Mouse (Mus musculus) heart, embryonic 14.5 days (tissue): ENCODE measurements around the gene Clip4. TPM values are rescaled to one million over a fixed set of nuclear protein-coding genes. Genes with fewer than 3 reads are reported as not detected.

Experiments
- ATAC-seq: fragments of 200-750 bp; cut with Nextera tagmentation; 2 replicates; pipeline ENCODE4 v1.8.0; 2017; ENCODE audit warnings: low read depth, moderate TSS enrichment; ENCODE audit not compliant: insufficient number of reproducible peaks, insufficient read depth, low FRiP score
- H3K27ac ChIP-seq, 2 experiments: fragments of 200-500 bp in 1 of 2; fragments of 300-500 bp in 1 of 2; sonication (generic) in 1 of 2; replicated peaks in 1 of 2; 2 replicates each; pipeline ENCODE4 v1.5.1; 2012 to 2014; ENCODE audit warnings: low read depth in 2 of 2, low read length in 2 of 2, control low read depth in 1 of 2, mild to moderate bottlenecking in 1 of 2, mixed read lengths in 1 of 2; ENCODE audit not compliant: control insufficient read depth in 1 of 2, insufficient read depth in 1 of 2
- H3K27me3 ChIP-seq: fragments of 300-500 bp; sonication (generic); 2 replicates; pipeline ENCODE4 v1.6.1; 2014; ENCODE audit warnings: mild to moderate bottlenecking, low read length, control low read depth; ENCODE audit not compliant: control insufficient read depth, insufficient read depth
- H3K36me3 ChIP-seq: fragments of 300-500 bp; sonication (generic); 2 replicates; pipeline ENCODE4 v1.6.1; 2014; ENCODE audit warnings: mild to moderate bottlenecking, control low read depth, low read length, mixed read lengths; ENCODE audit not compliant: control insufficient read depth, insufficient read depth
- H3K4me1 ChIP-seq, 2 experiments: fragments of 200-500 bp in 1 of 2; fragments of 300-500 bp in 1 of 2; sonication (generic) in 1 of 2; 2 replicates each; pipeline ENCODE4 v1.6.1; 2012 to 2014; ENCODE audit warnings: low read length in 2 of 2, control low read depth in 1 of 2, mixed read lengths in 1 of 2; ENCODE audit not compliant: control insufficient read depth in 2 of 2, insufficient read depth in 2 of 2
- H3K4me2 ChIP-seq: fragments of 300-500 bp; sonication (generic); 2 replicates; pipeline ENCODE4 v1.6.1; 2014; ENCODE audit warnings: mild to moderate bottlenecking, low read length
- H3K4me3 ChIP-seq, 2 experiments: fragments of 200-500 bp in 1 of 2; fragments of 300-500 bp in 1 of 2; sonication (generic) in 1 of 2; 2 replicates each; pipeline ENCODE4 v1.5.1; 2012 to 2014; ENCODE audit warnings: low read length in 2 of 2, mild to moderate bottlenecking in 2 of 2, control low read depth in 1 of 2, low read depth in 1 of 2, moderate library complexity in 1 of 2; ENCODE audit not compliant: control insufficient read depth in 1 of 2, insufficient read depth in 1 of 2
- H3K9ac ChIP-seq: fragments of 300-500 bp; sonication (generic); 2 replicates; pipeline ENCODE4 v1.6.1; 2014; ENCODE audit warnings: mild to moderate bottlenecking, low read length
- H3K9me3 ChIP-seq: fragments of 300-500 bp; sonication (generic); 2 replicates; pipeline ENCODE4 v1.6.1; 2016; ENCODE audit warnings: low read length, control low read depth; ENCODE audit not compliant: control insufficient read depth
- WGBS: fragments of 180-500 bp; shearing (Covaris S2); extraction: QIAGEN DNeasy Blood & Tissue Kit; methylation state at CpG from one replicate; pipeline ENCODE4 v1.1.7; 2014; 5-methylcytosine and 5-hydroxymethylcytosine counted together
- polyA plus RNA-seq: library from polyadenylated mRNA; unstranded; fragments of >200 nt; fragmentation: Nextera tagmentation; extraction: Ambion mirVana; gene quantifications from 2 replicates; pipeline ENCODE4 v1.2.1, GENCODE M21; 2014

The Clip4 gene
- polyA plus RNA-seq, 1 experiment from 2014 or later, result 45.3 TPM

DNA sequence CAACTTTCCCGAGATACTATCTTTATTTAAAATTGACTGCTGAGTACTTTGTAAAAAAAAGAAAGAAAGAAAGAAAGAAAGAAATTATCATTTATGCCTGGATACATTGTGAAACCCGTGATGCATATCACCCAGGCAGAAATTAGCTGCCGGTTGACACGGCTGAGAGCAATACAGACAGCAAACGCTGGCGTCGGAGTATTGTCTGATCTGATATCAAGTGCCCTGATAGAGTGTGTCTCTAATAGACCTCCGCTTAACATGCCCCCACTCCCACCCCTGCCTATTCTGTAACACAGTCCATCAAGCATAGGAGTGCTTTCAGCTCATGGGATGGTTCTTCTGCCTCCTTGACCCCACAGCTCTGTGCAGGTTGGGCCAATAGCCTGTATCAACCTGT lies 20.7 kb upstream of the Clip4 start:
- ATAC-seq, result no peak
- WGBS, result 80% methylated on average over 8 of the region's 8 CpGs
- Histone ChIP-seq H3K9ac (no peak overlapping the region), H3K36me3 (no peaks in the 10 kb centered on the region), H3K4me2 (no peak overlapping the region), H3K27ac (no peak overlapping the region), H3K4me3 (no peak overlapping the region), H3K27me3 (no peaks in the 10 kb centered on the region), H3K9me3 (no peaks in the 10 kb centered on the region), H3K4me1 (peaks cover 0 to 2% of the 10 kb centered on the region in 2 experiments; a peak in 1 of 4 replicates)

DNA sequence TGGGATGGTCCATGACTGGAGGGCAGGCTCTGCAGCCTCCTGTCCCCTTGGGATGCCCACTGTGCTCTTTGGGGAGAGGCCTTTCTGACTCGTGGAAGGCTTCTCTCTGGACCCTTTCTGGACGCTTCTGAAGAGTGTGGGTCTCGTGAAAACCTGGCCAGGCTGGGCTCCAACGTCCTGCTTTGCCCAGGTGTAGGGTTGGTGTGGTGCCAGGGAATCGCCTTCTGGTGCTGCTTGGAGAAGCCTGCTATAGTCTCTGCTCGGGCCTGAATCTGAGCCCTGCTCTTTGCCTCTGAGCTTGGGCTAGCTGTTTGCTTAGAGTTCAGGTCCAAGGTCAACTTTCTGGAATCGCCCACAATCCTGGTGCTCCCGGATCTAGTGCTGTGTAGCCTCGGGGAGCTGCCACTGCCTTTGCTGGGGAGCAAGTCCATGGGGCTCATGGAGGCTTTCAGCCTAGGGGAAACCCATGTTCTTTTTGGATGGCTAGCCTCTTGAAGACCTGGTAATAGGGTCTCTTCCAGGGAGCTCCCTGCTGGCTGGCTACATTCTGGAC lies 18.6 kb upstream of the Clip4 start:
- no peak overlapping the region for H3K4me2 ChIP-seq
- H3K9me3 ChIP-seq, result no peaks in the 10 kb centered on the region
- peaks cover 0 to 2% of the 10 kb centered on the region in 2 experiments; a peak in 1 of 4 replicates for H3K4me1 ChIP-seq
- H3K27me3 ChIP-seq, result no peaks in the 10 kb centered on the region
- H3K4me3 ChIP-seq, result no peak overlapping the region
- H3K9ac ChIP-seq, result no peak overlapping the region
- ATAC-seq, result no peak
- H3K27ac ChIP-seq, result no peak overlapping the region
- 81% methylated on average over 9 of the region's 9 CpGs for WGBS
- H3K36me3 ChIP-seq, result no peaks in the 10 kb centered on the region

- Histone ChIP-seq H3K9me3 (no peaks in the 10 kb centered on the region), H3K4me3 (no peak within 1 kb of the TSS), H3K36me3 (no peaks in the 10 kb centered on the region), H3K4me1 (no peaks in the 10 kb centered on the region; a peak in 1 of 4 replicates), H3K27ac (no peak within 1 kb of the TSS), H3K27me3 (no peaks in the 10 kb centered on the region), H3K4me2 (no peak within 1 kb of the TSS), H3K9ac (no peak within 1 kb of the TSS)
- no peak for ATAC-seq
- 59% methylated on average over 10 of the region's 10 CpGs for WGBS
These were observed 15.4 kb upstream of the Clip4 start, which contains the start of gene Pcare for GRCm38 (mm10) chr17:71752831-71753230. Pcare (minus strand) TSS chr17:71752894.

GRCm38 (mm10) chr17:71760536-71760935 lies 7.7 kb upstream of the Clip4 start:
- ATAC-seq, result no peak
- H3K27ac ChIP-seq, result no peak overlapping the region
- 65% methylated on average over 7 of the region's 7 CpGs for WGBS
- peaks cover 3% of the 10 kb centered on the region; the same call in 1 of the 2 replicates for H3K9me3 ChIP-seq
- no peaks in the 10 kb centered on the region for H3K36me3 ChIP-seq
- no peaks in the 10 kb centered on the region; a peak in 1 of 4 replicates for H3K4me1 ChIP-seq
- no peak overlapping the region for H3K4me3 ChIP-seq
- no peak overlapping the region for H3K4me2 ChIP-seq
- H3K27me3 ChIP-seq, result no peaks in the 10 kb centered on the region
- no peak overlapping the region for H3K9ac ChIP-seq

GRCm38 (mm10) chr17:71769564-71769963 lies 1.3 kb downstream of the Clip4 start:
- Histone ChIP-seq H3K4me1 (no peaks in the 10 kb centered on the region; a peak in 2 of 4 replicates), H3K36me3 (no peaks in the 10 kb centered on the region), H3K4me3 (no peak overlapping the region), H3K9me3 (peaks cover 2% of the 10 kb centered on the region; the same call in 1 of the 2 replicates), H3K27ac (no peak overlapping the region), H3K27me3 (no peaks in the 10 kb centered on the region), H3K9ac (no peak overlapping the region), H3K4me2 (no peak overlapping the region)
- 63% methylated on average over 6 of the region's 6 CpGs for WGBS
- ATAC-seq, result no peak

DNA sequence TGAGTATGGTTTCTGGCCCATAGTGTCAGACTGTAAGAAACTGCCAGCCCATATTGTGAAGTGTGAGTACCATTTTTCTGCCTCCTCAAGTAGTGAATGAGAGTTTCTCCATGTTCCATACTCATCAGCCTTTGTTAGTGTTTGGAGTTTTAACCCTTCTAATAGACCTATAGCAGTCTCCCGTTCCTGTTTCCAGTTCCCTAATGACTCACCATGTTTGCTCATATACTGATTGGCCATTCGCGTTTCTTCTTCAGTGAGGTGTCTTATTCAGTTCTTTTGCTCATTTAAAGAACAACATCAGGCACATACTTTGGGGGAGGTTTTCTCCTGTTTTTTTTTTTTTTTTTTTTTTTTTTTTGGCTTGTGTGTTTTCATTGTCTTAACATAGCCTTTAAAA lies 2.4 kb downstream of the Clip4 start:
- H3K36me3 ChIP-seq, result no peaks in the 10 kb centered on the region
- H3K4me2 ChIP-seq, result no peak overlapping the region
- H3K27ac ChIP-seq, result no peak overlapping the region
- H3K9ac ChIP-seq, result no peak overlapping the region
- no peaks in the 10 kb centered on the region for H3K27me3 ChIP-seq
- no peaks in the 10 kb centered on the region; a peak in 2 of 4 replicates for H3K4me1 ChIP-seq
- H3K4me3 ChIP-seq, result no peak overlapping the region
- WGBS, result 90% methylated on average over 3 of the region's 3 CpGs
- ATAC-seq, result no peak
- no peaks in the 10 kb centered on the region for H3K9me3 ChIP-seq

DNA sequence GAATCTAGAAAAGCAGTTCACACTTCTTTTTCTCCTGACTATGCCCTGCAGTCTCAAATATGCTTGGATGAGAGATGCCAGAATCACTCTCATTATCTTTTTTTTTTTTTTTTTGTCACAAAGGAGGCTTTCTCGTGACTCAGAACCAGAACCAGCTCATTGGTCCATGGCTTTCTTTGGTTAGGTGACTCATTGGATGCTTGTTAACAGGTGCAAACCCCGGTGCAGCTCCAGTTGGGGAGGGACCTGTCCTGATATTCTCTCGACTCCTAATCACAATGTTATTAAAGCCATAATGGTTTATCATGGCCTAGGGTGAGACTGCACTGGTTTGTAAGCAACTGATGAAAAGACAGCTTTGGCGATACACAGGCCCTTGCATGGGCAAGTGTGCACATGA lies 5.9 kb downstream of the Clip4 start:
- peaks cover 6% of the 10 kb centered on the region; the same call in 1 of the 2 replicates for H3K9me3 ChIP-seq
- H3K27me3 ChIP-seq, result no peaks in the 10 kb centered on the region
- no peak overlapping the region for H3K4me2 ChIP-seq
- H3K9ac ChIP-seq, result no peak overlapping the region
- H3K4me3 ChIP-seq, result no peak overlapping the region
- H3K27ac ChIP-seq, result no peak overlapping the region
- 68% methylated on average over 4 of the region's 4 CpGs for WGBS
- H3K36me3 ChIP-seq, result no peaks in the 10 kb centered on the region
- no peaks in the 10 kb centered on the region; a peak in 1 of 4 replicates for H3K4me1 ChIP-seq
- ATAC-seq, result no peak

DNA sequence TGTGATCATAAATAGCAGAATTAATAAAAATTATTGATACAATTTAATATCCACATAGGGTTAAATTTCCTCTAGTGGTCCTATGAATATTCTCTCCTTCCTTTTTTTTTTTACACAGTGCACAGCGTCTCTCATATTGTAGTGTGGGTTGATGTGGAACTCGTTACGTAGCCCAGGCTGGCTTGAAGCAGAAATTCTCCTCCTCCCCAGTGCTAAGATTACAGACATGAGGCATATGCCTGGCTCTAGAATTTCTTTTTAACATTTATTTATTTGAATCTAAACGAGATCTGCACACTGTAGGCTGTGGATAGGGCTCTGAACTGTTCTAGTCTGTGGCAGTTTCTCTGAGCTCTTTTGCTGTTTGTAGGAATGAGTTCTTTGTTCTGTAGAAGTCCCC lies 7.0 kb downstream of the Clip4 start:
- WGBS, result 81% methylated on average over 4 of the region's 4 CpGs

More for the DNA sequence above, 7.0 kb downstream of the Clip4 start:
- Histone ChIP-seq H3K36me3 (no peaks in the 10 kb centered on the region), H3K4me3 (no peak overlapping the region), H3K4me1 (no peaks in the 10 kb centered on the region), H3K9ac (no peak overlapping the region), H3K27me3 (no peaks in the 10 kb centered on the region), H3K4me2 (no peak overlapping the region), H3K27ac (no peak overlapping the region), H3K9me3 (peaks cover 6% of the 10 kb centered on the region; the same call in 1 of the 2 replicates)
- ATAC-seq, result no peak
